Mouse (Mus musculus) heart, adult 2 months (tissue): ENCODE data around the gene Col13a1.

Experiments
- CTCF ChIP-seq: fragments of 200-600 bp; IDR thresholded peaks from 2 replicates; pipeline ENCODE4 v1.8.1; 2022; ENCODE audit warnings: antibody characterized with exemption, mild to moderate bottlenecking, moderate library complexity
- POLR2A ChIP-seq: fragments of 200-500 bp; IDR thresholded peaks from 2 replicates; pipeline ENCODE4 v1.6.1; 2011; ENCODE audit warnings: mild to moderate bottlenecking, low read depth, low read length, control low read depth; ENCODE audit not compliant: insufficient read depth

GRCm38 (mm10) chr10:61866045-61866580 is 112.8 kb downstream of the Col13a1 start:
- TF ChIP-seq CTCF (no peak), POLR2A (no peak)
